ENCODE assay signal across 9 mouse cellular contexts in genomic region chr7:29517178-29517577, GRCm38 (mm10). TPM values are rescaled to one million over a fixed set of nuclear protein-coding genes. Genes with fewer than 3 reads are reported as not detected.
DNase-seq lines count a peak whose midpoint lies in the region; ATAC-seq and TF ChIP-seq lines count a peak whose summit lies in the region.
"Had no signal": no experiment of that assay in that cellular context is flagged by ENCODE, and none has a peak within 500 bp of the region (broad histone marks: within the 10 kb centered on the region; RNA-seq: fewer than 3 reads in every experiment).

No protein-coding gene starts in this region.

- TF ChIP-seq POLR2A in limb, embryonic 14.5 days (IDR thresholded peaks at IDR 0.05; ENCODE audit: borderline replicate concordance, extremely low read depth, insufficient read depth, insufficient read length) = no peak

- 0 out of 2 replicates have a peak overlapping the region, but pooled peaks have one; percentile 80 for H3K9ac ChIP-seq in neural tube, embryonic 11.5 days (ENCODE audit: low read length)
- 0 out of 2 replicates have a peak overlapping the region, but pooled peaks have one; percentile 4 for H3K9ac ChIP-seq in limb, embryonic 14.5 days (ENCODE audit: low read depth, low read length, severe bottlenecking)
- H3K9ac ChIP-seq in stomach, embryonic 16.5 days (ENCODE audit: low read length) = peak overlapping the region; percentile 92

- H3K9me3 ChIP-seq in erythroblast, embryonic 14.5 days (ENCODE audit: control insufficient read depth, low read length) = no peaks in the 10 kb centered on the region
- no peaks in the 10 kb centered on the region for H3K9me3 ChIP-seq in neural tube, embryonic 11.5 days (ENCODE audit: control insufficient read depth, low read length)
- H3K9me3 ChIP-seq in limb, embryonic 14.5 days (ENCODE audit: control insufficient read depth, low read length) = no peaks in the 10 kb centered on the region
- no peaks in the 10 kb centered on the region for H3K9me3 ChIP-seq in stomach, embryonic 16.5 days (replicated peaks; ENCODE audit: control insufficient read depth, low read length)

- WGBS in neural tube, embryonic 11.5 days = 67% methylated on average over 5 of the region's 5 CpGs
- WGBS in limb, embryonic 14.5 days = 61% methylated on average over 5 of the region's 5 CpGs
- WGBS in stomach, embryonic 16.5 days = 55% methylated on average over 5 of the region's 5 CpGs

- no peak overlapping the region for H3K27ac ChIP-seq in neural tube, embryonic 11.5 days (ENCODE audit: low read depth, low read length)
- H3K27ac ChIP-seq in limb, embryonic 14.5 days (replicated peaks; ENCODE audit: low read depth, low read length) = no peak overlapping the region
- no peak overlapping the region for H3K27ac ChIP-seq in stomach, embryonic 16.5 days (ENCODE audit: low read length)

- H3K36me3 ChIP-seq in erythroblast, embryonic 14.5 days (ENCODE audit: control insufficient read depth) = no peaks in the 10 kb centered on the region
- H3K36me3 ChIP-seq in neural tube, embryonic 11.5 days (ENCODE audit: control insufficient read depth, insufficient read depth, low read length) = no peaks in the 10 kb centered on the region
- no peaks in the 10 kb centered on the region for H3K36me3 ChIP-seq in limb, embryonic 14.5 days (ENCODE audit: control insufficient read depth, insufficient read depth, low read length)
- H3K36me3 ChIP-seq in stomach, embryonic 16.5 days (ENCODE audit: control insufficient read depth, insufficient read depth, low read length) = no peaks in the 10 kb centered on the region

- no peak for ATAC-seq in erythroblast, adult 5-6 weeks (replicated peaks; ENCODE audit: low FRiP score, poor library complexity, severe bottlenecking)
- ATAC-seq in neural tube, embryonic 11.5 days (ENCODE audit: insufficient read depth, low FRiP score, low TSS enrichment) = no peak
- no peak for ATAC-seq in limb, embryonic 14.5 days (ENCODE audit: low FRiP score, low read depth)
- no peak for ATAC-seq in stomach, embryonic 16.5 days (ENCODE audit: insufficient read depth, low FRiP score)

- no peak for DNase-seq in neural tube, embryonic 11.5 days (ENCODE audit: low spot score)
- DNase-seq in neural tube, embryonic 10.5 days (ENCODE audit: extremely low spot score, low spot score) = no peak
- no peak for DNase-seq in limb, embryonic 14.5 days (ENCODE audit: low spot score)
- DNase-seq in adrenal gland, postnatal 25 days = no peak
- DNase-seq in spleen, postnatal 10 days (ENCODE audit: low spot score in 2 of 2) = no peak
- DNase-seq: kidney, postnatal 36 days had no signal

- H3K4me3 ChIP-seq in erythroblast, embryonic 14.5 days (replicated peaks) = peak overlapping the region; percentile 93
- peak overlapping the region; percentile 86 for H3K4me3 ChIP-seq in neural tube, embryonic 11.5 days (ENCODE audit: low read depth, low read length)
- peak overlapping the region; percentile 88 for H3K4me3 ChIP-seq in limb, embryonic 14.5 days (replicated peaks; ENCODE audit: low read length)
- H3K4me3 ChIP-seq in stomach, embryonic 16.5 days (replicated peaks; ENCODE audit: low read length) = peak overlapping the region; percentile 88

- no peaks in the 10 kb centered on the region for H3K27me3 ChIP-seq in erythroblast, embryonic 14.5 days (ENCODE audit: control insufficient read depth)
- H3K27me3 ChIP-seq in neural tube, embryonic 11.5 days (ENCODE audit: control insufficient read depth, insufficient read depth, low read length) = no peaks in the 10 kb centered on the region
- H3K27me3 ChIP-seq in limb, embryonic 14.5 days (ENCODE audit: control insufficient read depth, insufficient read depth, low read length) = no peaks in the 10 kb centered on the region
- H3K27me3 ChIP-seq in stomach, embryonic 16.5 days (ENCODE audit: control insufficient read depth, insufficient read depth, low read length) = no peaks in the 10 kb centered on the region

- peaks cover 38% of the 10 kb centered on the region for H3K4me1 ChIP-seq in erythroblast, embryonic 14.5 days (ENCODE audit: control insufficient read depth)
- H3K4me1 ChIP-seq in neural tube, embryonic 11.5 days (ENCODE audit: control insufficient read depth, insufficient read depth, low read length) = peaks cover 7% of the 10 kb centered on the region
- H3K4me1 ChIP-seq in limb, embryonic 14.5 days (ENCODE audit: control insufficient read depth, insufficient read depth, low read length) = peaks cover 8% of the 10 kb centered on the region
- H3K4me1 ChIP-seq in stomach, embryonic 16.5 days (ENCODE audit: control insufficient read depth, insufficient read depth, low read length) = peaks cover 40% of the 10 kb centered on the region

- peak overlapping the region; percentile 93 for H3K4me2 ChIP-seq in neural tube, embryonic 11.5 days (ENCODE audit: low read depth)
- H3K4me2 ChIP-seq in limb, embryonic 14.5 days (replicated peaks; ENCODE audit: low read depth, low read length, severe bottlenecking) = peak overlapping the region; percentile 68
- H3K4me2 ChIP-seq in stomach, embryonic 16.5 days (ENCODE audit: low read depth, low read length) = peak overlapping the region; percentile 75

RNA-seq across cellular contexts. Expression of gene Sipa1l3, which starts 1.3 kb away (rescaled TPM):
- polyA plus RNA-seq in erythroblast, embryonic 14.5 days (2012) = 2.0 and 2.2 TPM in 2 replicates
- 2.9 and 5.4 TPM in 2 replicates for total RNA-seq in erythroblast, adult 5-6 weeks (2015; ENCODE audit: low replicate concordance)
- 1.1 and 5.2 TPM in 2 replicates for total RNA-seq in erythroblast, adult 5-6 weeks (2017; ENCODE audit: low replicate concordance)
- polyA plus RNA-seq in neural tube, embryonic 11.5 days (2014; fragmentation: Nextera tagmentation; extraction: Ambion mirVana) = 10.3 and 11.9 TPM in 2 replicates
- polyA plus RNA-seq in limb, embryonic 14.5 days (2012; rRNA removed) = 39.0 and 46.1 TPM in 2 replicates
- 16.2 TPM in 2 replicates for polyA plus RNA-seq in limb, embryonic 14.5 days (2014; fragmentation: Nextera tagmentation; extraction: Ambion mirVana)
- 18.4 and 22.2 TPM in 2 replicates for polyA plus RNA-seq in stomach, embryonic 16.5 days (2015; fragmentation: Nextera tagmentation; extraction: Ambion mirVana)
- total RNA-seq in adrenal gland, postnatal 25 days (2021) = 36.3 and 36.6 TPM in 2 replicates

Comparison
In these comparisons a context has a peak if more than half of its experiments do, and no peak if none do; other contexts are left out.
1. H3K9ac ChIP-seq: peak in every context shown above with its lines; median percentile 92 in stomach, embryonic 16.5 days; 80 in neural tube, embryonic 11.5 days; 4 in limb, embryonic 14.5 days.